Mouse (Mus musculus): ENCODE measurements around the gene Golga4. TPM values are rescaled to one million over a fixed set of nuclear protein-coding genes. Genes with fewer than 3 reads are reported as not detected.

Gene Golga4
- total and polyA plus RNA-seq, 2 experiments from 2014 or later, result 26.2 to 34.5 TPM

DNA sequence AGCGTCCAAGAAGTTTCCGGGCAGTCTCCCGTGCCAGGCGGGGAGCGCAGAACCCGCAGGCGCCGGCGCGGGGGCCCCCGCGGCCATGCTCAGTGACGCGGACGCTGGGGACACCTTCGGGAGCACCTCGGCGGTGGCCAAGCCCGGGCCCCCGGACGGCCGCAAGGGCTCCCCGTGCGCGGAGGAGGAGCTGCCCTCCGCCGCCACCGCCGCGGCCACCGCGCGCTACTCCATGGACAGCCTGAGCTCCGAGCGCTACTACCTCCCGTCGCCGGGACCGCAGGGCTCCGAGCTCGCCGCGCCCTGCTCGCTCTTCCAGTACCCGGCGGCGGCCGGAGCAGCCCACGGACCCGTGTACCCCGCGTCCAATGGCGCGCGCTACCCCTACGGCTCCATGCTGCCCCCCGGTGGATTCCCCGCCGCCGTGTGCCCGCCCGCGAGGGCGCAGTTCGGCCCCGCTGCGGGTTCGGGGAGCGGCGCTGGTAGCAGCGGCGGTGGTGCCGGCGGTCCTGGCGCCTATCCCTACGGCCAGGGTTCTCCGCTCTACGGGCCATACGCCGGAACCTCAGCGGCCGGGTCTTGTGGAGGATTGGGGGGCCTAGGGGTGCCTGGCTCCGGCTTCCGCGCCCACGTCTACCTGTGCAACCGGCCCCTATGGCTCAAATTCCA is 27.1 kb upstream of the Golga4 start:
- TF ChIP-seq CTCF (IDR thresholded peaks at IDR 0.05), result peak; percentile 22
- no peaks in the 10 kb centered on the region for H3K4me1 ChIP-seq (ENCODE audit: insufficient read depth, low read length)
- H3K9me3 ChIP-seq (ENCODE audit: low read length), result no peaks in the 10 kb centered on the region
- peak overlapping the region; percentile 45 for H3K4me2 ChIP-seq (ENCODE audit: low read depth, low read length, poor library complexity, severe bottlenecking)
- no peak overlapping the region for H3K9ac ChIP-seq (replicated peaks; ENCODE audit: low read length, poor library complexity, severe bottlenecking)
- peak overlapping the region; percentile 33 for H3K4me3 ChIP-seq (ENCODE audit: low read depth, low read length)
- ATAC-seq (ENCODE audit: low FRiP score) (no peak), DNase-seq (ENCODE audit: low spot score) (no peak)
- no peaks in the 10 kb centered on the region for H3K36me3 ChIP-seq (ENCODE audit: insufficient read depth, low read length)
- H3K27ac ChIP-seq (ENCODE audit: low read depth, low read length), result no peak overlapping the region
- 1% methylated on average over 61 of the region's 87 CpGs for WGBS
- peaks cover 76% of the 10 kb centered on the region for H3K27me3 ChIP-seq (ENCODE audit: insufficient read depth, low read length)

DNA sequence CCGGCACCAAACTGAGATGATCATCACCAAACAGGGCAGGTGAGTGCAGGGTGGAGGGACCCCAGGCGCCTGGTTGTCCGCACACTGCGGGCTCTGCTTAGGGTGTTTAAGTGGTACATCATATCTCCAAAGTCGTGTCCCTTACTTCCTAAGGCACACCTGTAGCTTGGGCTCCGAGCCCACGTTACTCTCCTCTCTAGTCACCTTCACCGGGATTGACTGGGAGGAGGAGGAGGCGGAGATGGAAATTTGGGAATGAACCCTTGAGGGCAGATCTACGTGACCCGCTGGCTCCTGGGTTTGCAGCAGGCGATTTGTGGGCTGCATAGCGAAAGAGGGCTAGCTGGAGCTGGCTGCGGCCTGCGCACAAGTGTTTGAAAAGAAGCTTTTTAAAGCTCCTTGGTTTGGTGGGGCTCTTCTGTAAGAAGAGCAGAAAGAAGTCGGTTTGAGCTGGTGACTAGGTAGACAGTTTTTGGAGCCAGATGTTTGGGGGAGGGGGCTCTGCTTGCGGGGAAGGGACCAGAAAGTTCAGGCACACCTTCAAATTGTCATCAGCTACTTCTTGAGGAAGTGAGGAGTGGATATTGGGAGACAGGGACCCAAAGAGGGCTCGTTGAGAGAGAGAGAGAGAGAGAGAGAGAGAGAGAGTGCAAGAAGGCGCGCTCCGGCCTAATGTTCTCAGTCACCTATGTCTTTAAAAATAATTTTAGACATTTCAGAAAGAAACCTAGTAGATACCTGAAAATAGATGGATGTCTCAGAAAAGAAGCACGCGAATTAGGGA is 26.4 kb upstream of the Golga4 start:
- Histone ChIP-seq H3K9ac (replicated peaks; ENCODE audit: low read length, poor library complexity, severe bottlenecking) (no peak overlapping the region), H3K4me2 (ENCODE audit: low read depth, low read length, poor library complexity, severe bottlenecking) (no peak overlapping the region), H3K27ac (ENCODE audit: low read depth, low read length) (no peak overlapping the region), H3K4me1 (ENCODE audit: insufficient read depth, low read length) (no peaks in the 10 kb centered on the region), H3K9me3 (ENCODE audit: low read length) (no peaks in the 10 kb centered on the region), H3K27me3 (ENCODE audit: insufficient read depth, low read length) (peaks cover 79% of the 10 kb centered on the region), H3K36me3 (ENCODE audit: insufficient read depth, low read length) (no peaks in the 10 kb centered on the region), H3K4me3 (ENCODE audit: low read depth, low read length) (0 out of 2 replicates have a peak overlapping the region, but pooled peaks have one; percentile 33)
- WGBS, result 6% methylated on average over 23 of the region's 23 CpGs
- DNase-seq (ENCODE audit: low spot score) (no peak), ATAC-seq (ENCODE audit: low FRiP score) (no peak)
- TF ChIP-seq CTCF (IDR thresholded peaks at IDR 0.05), result no peak

- no peak overlapping the region for H3K4me2 ChIP-seq (ENCODE audit: low read depth, low read length, poor library complexity, severe bottlenecking)
- no peak for TF ChIP-seq CTCF (IDR thresholded peaks at IDR 0.05)
- H3K9me3 ChIP-seq (ENCODE audit: low read length), result no peaks in the 10 kb centered on the region
- H3K27me3 ChIP-seq (ENCODE audit: insufficient read depth, low read length), result peaks cover 78% of the 10 kb centered on the region
- no peaks in the 10 kb centered on the region for H3K36me3 ChIP-seq (ENCODE audit: insufficient read depth, low read length)
- WGBS, result 7% methylated on average over 14 of the region's 14 CpGs
- no peak for ATAC-seq (ENCODE audit: low FRiP score)
- no peak overlapping the region for H3K4me3 ChIP-seq (ENCODE audit: low read depth, low read length)
- no peak overlapping the region for H3K9ac ChIP-seq (replicated peaks; ENCODE audit: low read length, poor library complexity, severe bottlenecking)
- no peak overlapping the region for H3K27ac ChIP-seq (ENCODE audit: low read depth, low read length)
- H3K4me1 ChIP-seq (ENCODE audit: insufficient read depth, low read length), result no peaks in the 10 kb centered on the region
- DNase-seq (ENCODE audit: low spot score), result no peak
These were observed 25.8 kb upstream of the Golga4 start for GRCm38 (mm10) chr9:118480292-118480690.

GRCm38 (mm10) chr9:118482210-118482609 is 23.9 kb upstream of the Golga4 start:
- Histone ChIP-seq H3K4me2 (ENCODE audit: low read depth, low read length, poor library complexity, severe bottlenecking) (no peak overlapping the region), H3K9me3 (ENCODE audit: low read length) (no peaks in the 10 kb centered on the region), H3K27ac (ENCODE audit: low read depth, low read length) (no peak overlapping the region), H3K9ac (replicated peaks; ENCODE audit: low read length, poor library complexity, severe bottlenecking) (no peak overlapping the region), H3K4me1 (ENCODE audit: insufficient read depth, low read length) (no peaks in the 10 kb centered on the region), H3K36me3 (ENCODE audit: insufficient read depth, low read length) (no peaks in the 10 kb centered on the region), H3K27me3 (ENCODE audit: insufficient read depth, low read length) (peaks cover 77% of the 10 kb centered on the region), H3K4me3 (ENCODE audit: low read depth, low read length) (no peak overlapping the region)
- TF ChIP-seq CTCF (IDR thresholded peaks at IDR 0.05), result no peak
- ATAC-seq (ENCODE audit: low FRiP score) (no peak), DNase-seq (ENCODE audit: low spot score) (no peak)
- 78% methylated on average over 10 of the region's 10 CpGs for WGBS

DNA sequence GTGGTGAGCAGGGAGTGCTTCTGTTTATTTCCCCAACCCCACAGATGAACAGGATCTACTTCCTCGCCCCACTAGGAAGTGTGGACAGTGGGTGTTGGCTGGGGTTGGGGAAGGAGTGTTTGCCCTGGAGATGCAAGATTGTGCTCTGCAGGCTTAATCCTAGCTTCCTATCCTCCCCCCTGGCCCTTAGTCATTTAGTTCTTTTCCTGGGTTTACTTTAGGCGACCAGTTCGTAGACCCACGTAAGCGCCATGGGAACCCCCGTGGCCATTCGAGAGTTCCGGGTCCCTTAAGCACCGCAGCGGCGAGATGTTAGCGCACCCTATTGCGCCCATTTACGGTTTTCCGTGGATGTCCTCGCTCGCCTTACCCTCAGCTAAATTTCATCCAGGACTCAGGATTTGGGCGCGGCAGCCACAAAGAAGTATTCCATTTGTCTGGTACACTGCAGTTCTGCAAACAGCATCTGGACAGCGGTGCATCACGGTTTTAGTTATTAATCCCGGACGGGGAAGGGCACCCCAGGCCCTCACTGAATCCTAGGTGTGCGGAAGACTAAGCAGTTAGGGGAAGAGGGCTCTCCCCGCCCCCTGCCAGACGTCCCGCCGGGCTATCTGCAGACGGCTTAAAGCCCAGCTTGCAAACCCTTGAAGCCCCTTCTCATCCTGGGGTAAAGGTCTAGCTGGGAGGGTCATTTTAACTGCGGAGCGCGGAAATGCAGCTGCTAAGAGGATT is 19.5 kb upstream of the Golga4 start:
- no peak overlapping the region for H3K9ac ChIP-seq (replicated peaks; ENCODE audit: low read length, poor library complexity, severe bottlenecking)
- 1% methylated on average over 32 of the region's 32 CpGs for WGBS
- peaks cover 54% of the 10 kb centered on the region for H3K27me3 ChIP-seq (ENCODE audit: insufficient read depth, low read length)
- no peak overlapping the region for H3K27ac ChIP-seq (ENCODE audit: low read depth, low read length)
- DNase-seq (ENCODE audit: low spot score), result no peak
- H3K36me3 ChIP-seq (ENCODE audit: insufficient read depth, low read length), result no peaks in the 10 kb centered on the region
- no peak overlapping the region for H3K4me3 ChIP-seq (ENCODE audit: low read depth, low read length)
- no peaks in the 10 kb centered on the region; the same call in 1 of the 2 replicates for H3K4me1 ChIP-seq (ENCODE audit: insufficient read depth, low read length)
- no peak for ATAC-seq (ENCODE audit: low FRiP score)
- TF ChIP-seq CTCF (IDR thresholded peaks at IDR 0.05), result no peak
- no peak overlapping the region for H3K4me2 ChIP-seq (ENCODE audit: low read depth, low read length, poor library complexity, severe bottlenecking)
- H3K9me3 ChIP-seq (ENCODE audit: low read length), result no peaks in the 10 kb centered on the region

DNA sequence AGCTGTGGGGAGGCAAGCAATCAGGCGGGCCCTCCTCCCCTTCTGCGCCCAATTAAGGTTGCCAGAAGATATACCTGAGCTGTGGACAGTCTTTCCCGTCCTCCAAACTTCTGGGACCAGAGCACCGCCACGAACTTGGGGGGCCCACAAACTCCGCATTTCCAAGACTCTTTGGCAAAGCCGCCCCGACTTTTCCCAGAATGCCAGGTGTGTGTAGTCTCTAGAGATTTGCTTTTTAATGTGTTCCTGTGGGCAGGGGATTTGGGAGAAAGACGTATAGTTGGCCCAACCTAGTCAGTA is 19.0 kb upstream of the Golga4 start:
- Histone ChIP-seq H3K27ac (ENCODE audit: low read depth, low read length) (no peak overlapping the region), H3K4me1 (ENCODE audit: insufficient read depth, low read length) (no peaks in the 10 kb centered on the region; the same call in 1 of the 2 replicates), H3K4me3 (ENCODE audit: low read depth, low read length) (no peak overlapping the region), H3K9me3 (ENCODE audit: low read length) (no peaks in the 10 kb centered on the region), H3K36me3 (ENCODE audit: insufficient read depth, low read length) (no peaks in the 10 kb centered on the region), H3K9ac (replicated peaks; ENCODE audit: low read length, poor library complexity, severe bottlenecking) (no peak overlapping the region), H3K4me2 (ENCODE audit: low read depth, low read length, poor library complexity, severe bottlenecking) (no peak overlapping the region), H3K27me3 (ENCODE audit: insufficient read depth, low read length) (peaks cover 51% of the 10 kb centered on the region)
- no peak for TF ChIP-seq CTCF (IDR thresholded peaks at IDR 0.05)
- DNase-seq (ENCODE audit: low spot score) (no peak), ATAC-seq (ENCODE audit: low FRiP score) (no peak)
- WGBS, result under 1% methylated on average over 9 of the region's 9 CpGs

All from midbrain, postnatal 0 days (tissue).